In the genomic region with DNA sequence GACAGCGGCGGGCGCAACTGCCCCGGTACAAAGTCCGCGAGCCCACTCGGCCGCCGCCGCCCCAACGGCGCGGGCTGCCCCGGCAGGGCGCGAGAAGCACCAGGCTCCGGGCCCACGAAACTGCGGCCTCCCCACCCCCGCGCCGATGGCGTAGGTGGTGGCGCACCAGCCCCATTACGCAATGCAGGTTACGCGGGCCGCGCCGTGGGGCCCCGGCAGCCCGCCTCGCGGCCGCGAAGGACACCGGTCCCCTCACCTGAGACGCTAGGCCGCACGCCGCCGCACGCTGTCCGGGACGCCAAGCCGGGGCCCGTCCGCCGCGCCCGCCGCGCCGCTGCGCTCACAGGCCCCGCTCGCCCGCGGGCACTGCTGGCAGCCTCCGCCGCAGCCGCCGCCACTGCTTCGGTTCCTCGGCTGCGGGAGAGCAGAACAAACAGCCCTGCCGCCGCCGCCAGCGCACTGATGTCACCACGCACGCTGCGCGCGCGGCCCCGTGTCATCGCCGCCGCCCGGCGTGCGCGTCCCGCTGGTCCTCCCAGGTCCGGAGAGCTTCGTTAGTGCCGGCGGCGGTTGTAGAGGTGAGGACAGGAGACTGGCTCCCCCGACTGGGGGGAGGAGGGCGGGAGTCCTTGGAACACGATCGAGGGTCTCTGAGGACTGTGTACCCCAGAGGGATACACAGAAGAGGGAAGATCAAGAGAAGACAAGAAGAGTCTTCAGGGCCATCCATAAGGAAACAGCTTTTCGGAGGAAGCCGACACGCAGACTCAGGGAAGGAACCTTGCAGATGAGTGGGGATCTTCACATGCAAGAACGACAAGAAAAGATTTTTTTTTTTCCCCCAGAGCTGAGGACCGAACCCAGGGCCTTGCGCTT, we compare ENCODE assay signal across 8 mouse cellular contexts. TPM values are rescaled to one million over a fixed set of nuclear protein-coding genes. Genes with fewer than 3 reads are reported as not detected.
DNase-seq lines count a peak whose midpoint lies in the region; ATAC-seq and TF ChIP-seq lines count a peak whose summit lies in the region.

TSS of gene Brd4 (minus strand) at position 461 of the 876 bp plus-strand sequence.

- peak within 1 kb of the TSS; percentile 97 for H3K27ac ChIP-seq in cortical plate, adult 2 months (ENCODE audit: insufficient read depth, low read length)

- H3K4me1 ChIP-seq in cortical plate, adult 2 months (ENCODE audit: control insufficient read depth, insufficient read depth, low read length): peaks cover 5% of the 10 kb centered on the region

- no peak for TF ChIP-seq CTCF in cortical plate, adult 2 months (IDR thresholded peaks at IDR 0.05; ENCODE audit: extremely low read depth, insufficient read depth, low read length)

- DNase-seq in gastrocnemius, postnatal 10 days: peak; percentile 89
- DNase-seq in induced T-regulatory cell, adult 2 months (ENCODE audit: low read depth): peak; percentile 93
- peak; percentile 78 to 90 for DNase-seq in left cerebral cortex, adult 9 months (ENCODE audit: low spot score in 2 of 2)
- peak; percentile 91 for DNase-seq in right cerebral cortex, postnatal 14 days
- peak; percentile 89 to 91 for DNase-seq in urinary bladder, postnatal 36 days (ENCODE audit: low spot score in 2 of 2)

- H3K4me3 ChIP-seq in cortical plate, adult 2 months (ENCODE audit: insufficient read depth, low read length): peak within 1 kb of the TSS; percentile 72

- peak; percentile 77 for ATAC-seq in activated CD4-positive, CD25-positive, alpha-beta regulatory T cell, adult 4 months
- peak; percentile 76 for ATAC-seq in megakaryocyte progenitor cell, adult 5-6 weeks (replicated peaks; ENCODE audit: poor library complexity)

- TF ChIP-seq POLR2A in cortical plate, adult 2 months (IDR thresholded peaks at IDR 0.05; ENCODE audit: extremely low read depth, insufficient read depth, low read length): peak; percentile 84

RNA-seq across cellular contexts. Expression of gene Brd4, which starts in this region (rescaled TPM):
- polyA plus RNA-seq in activated CD4-positive, CD25-positive, alpha-beta regulatory T cell, adult 4 months (2017; shearing (Covaris generic)): 10 to 100 TPM; 61.8 to 71.6 TPM
- 43.5 and 43.9 TPM in 2 replicates for polyA plus RNA-seq in cortical plate, adult 2 months (2012; rRNA removed)
- total RNA-seq in gastrocnemius, postnatal 10 days (2021): 10 to 100 TPM; 55.4 to 70.2 TPM
- total RNA-seq in megakaryocyte progenitor cell, adult 5-6 weeks (2015): 99.3 and 115 TPM in 2 replicates
- total RNA-seq in megakaryocyte progenitor cell, adult 5-6 weeks (2017): 10.5 and 16.2 TPM in 2 replicates

Comparison
In these comparisons a context has a peak if more than half of its experiments do, and no peak if none do; other contexts are left out.
1. Peak in every context shown above with its lines: DNase-seq, ATAC-seq, H3K4me3 ChIP-seq and H3K27ac ChIP-seq.